Mouse (Mus musculus) adrenal gland, postnatal 36 days (tissue): ENCODE measurements at regions not wholly inside any gene's neighbourhood (a gene's known extent, or its start where the extent isn't known, plus 50 kb on each side); places are given as distances from the start of the nearest gene placed in this dataset.
A peak's percentile ranks its signal among the peaks of the same experiment; 100 is the strongest.

Experiments used
- DNase-seq, 2 experiments: peaks; one replicate each; pipeline ENCODE4 v3.0.0; 2021; ENCODE audit warnings: mixed read lengths in 1 of 2

DNA sequence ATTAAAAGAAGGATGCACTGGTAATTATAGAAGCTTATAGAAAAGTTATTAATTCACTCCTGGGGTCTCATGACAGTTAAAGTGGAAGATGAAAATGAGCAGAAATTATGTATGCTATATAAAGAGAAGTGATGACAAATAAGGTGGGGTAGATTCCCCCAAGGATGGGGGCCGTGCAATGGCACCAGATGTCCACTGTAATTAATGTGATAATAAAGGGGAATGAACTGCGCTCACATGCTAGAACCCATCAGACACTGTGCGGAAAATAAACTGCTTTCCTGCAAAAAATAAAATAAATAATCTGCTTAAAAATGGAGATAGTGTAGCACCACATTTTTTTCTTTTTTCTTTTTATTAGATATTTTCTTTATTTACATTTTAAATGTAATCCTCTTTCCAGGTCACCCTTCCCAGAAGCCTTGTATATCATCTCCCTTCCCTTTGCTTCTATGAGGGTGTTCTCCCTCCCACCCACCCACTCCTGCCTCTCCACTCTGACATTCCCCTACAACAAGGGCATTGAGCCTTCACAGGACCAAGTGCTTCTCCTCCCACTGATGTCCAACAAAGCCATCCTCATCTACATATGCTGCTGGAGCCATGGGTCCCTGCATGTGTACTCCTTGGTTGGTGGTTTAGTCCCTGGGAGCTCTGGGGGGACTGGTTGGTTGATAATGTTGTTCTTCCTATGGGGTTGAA lies 934.0 kb upstream of the Pcdh20 start:
- DNase-seq: no peak

DNA sequence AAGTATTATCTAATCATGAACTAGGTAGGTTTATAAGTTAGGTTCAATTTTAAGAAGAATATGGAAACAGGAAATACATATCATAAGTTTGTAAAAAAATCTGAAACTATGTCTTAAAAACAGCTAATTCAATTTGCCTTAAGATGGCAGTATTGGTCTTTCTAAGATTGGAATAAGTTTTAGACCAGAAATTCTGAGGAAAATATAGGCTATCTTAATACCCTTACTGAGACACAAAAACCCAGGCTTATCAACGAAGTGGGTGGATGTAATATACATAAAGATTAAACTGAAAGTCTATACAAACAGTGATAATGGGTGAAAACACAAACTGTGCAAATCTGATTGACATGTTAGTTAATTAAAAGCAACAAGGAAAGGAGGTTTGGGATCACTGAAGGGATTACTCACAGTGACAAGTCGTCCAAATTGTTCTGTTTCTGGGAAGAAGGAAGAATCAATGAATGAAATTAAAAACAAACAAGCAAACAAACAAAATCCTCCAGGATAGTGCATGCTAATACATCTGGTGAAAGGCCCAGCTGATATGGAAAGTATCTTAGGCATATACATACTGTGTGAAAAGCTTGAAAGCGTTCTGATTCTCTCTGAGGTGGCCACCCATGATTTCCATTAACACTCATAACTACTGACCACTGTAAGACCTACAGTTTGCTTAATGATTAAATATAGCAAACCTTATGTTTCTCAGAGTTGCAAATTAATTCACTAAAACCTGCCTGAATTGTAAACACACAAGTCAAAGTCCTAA lies 931.6 kb upstream of the Pcdh20 start:
- no peak for DNase-seq

DNA sequence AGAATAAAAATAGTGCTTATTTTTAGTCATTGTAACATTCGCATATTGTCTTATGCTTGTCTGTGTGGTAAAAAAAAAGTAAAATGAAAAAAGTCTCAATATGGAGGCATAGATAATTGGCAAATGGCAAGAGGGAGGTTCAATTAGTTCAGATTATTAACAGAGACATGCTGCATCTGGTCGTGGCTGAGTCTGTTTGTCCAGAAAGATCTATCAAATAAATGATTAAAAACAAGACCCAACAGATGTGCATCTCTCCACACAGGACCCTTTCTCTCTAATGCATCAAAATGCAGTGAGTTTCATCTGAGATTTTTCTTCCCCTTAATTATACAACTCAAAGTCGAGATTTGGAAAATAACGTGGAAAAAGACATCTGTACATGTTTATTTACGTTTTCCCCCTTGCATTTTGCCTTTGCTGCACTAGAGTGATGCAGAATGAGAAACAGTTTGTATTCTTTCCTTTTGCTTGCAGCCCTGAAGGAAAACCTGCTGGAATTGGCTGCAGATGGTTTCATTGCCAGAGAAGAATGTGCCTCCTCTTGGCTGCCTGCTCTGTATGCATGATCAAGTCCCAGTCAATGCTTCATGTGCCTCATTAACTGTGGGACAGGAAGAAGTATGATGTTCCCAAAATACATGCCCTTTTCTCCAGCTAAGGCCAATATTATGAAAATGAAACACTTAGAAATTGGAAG lies 886.0 kb upstream of the Pcdh20 start:
- DNase-seq: no peak

DNA sequence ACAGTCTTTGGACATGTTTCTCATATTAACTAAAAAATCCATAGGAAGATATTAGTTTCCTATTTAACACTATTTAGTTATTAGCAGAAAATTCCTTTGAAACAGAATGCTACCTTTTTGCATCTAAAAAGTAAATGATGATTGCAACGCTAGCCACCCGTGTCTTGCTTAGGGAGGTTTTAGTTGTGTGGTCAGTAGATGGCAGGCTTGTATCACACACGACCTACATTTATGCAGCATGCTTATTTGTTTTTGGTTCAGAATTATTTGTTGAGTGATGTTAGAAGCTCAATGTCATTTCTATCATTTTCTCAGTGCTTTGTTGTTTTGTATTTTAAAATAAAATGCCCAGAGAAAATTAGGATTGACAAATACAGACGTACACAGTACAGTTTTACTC lies 876.8 kb upstream of the Pcdh20 start:
- peak; percentile 2 to 10 for DNase-seq

DNA sequence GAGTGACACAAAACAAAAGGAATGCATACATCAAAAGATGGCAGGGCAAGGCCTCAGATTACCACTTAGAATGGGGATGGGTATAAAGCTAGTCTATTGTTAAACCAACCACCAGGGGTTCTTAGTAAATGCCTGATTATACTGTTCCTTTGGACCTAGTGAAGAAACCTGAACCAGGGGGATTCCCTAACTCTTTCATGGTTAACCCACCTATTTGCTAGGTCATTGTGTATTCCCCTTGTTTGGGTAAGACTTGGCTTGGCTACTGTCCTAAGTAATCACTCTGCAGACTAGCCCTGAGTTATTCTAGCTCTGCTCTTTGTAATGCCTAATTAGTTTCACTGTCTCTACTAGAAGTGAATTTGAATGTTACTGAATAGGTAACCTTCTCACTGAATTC lies 853.9 kb upstream of the Pcdh20 start:
- no peak for DNase-seq

DNA sequence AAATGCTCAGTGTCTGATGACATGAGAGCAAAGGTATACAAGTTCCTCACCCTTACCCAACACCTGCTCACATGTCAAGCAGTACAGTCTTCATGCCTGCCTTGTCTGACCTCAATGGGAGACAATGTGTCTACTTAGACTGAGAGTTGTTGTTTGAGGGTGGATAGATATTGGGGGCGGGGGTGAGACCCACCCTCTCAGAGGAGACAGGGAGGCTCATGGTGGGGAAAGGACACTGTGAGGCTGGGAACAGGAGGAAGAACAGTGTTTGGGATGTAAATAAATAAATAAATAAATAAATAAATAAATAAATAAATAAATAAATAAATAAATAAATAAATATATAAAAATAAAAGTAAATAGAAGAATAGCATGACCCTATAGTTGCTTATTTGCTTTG lies 837.3 kb upstream of the Pcdh20 start:
- no peak for DNase-seq
